Comparison of ENCODE assay signal across 8 mouse cellular contexts in the genomic region with DNA sequence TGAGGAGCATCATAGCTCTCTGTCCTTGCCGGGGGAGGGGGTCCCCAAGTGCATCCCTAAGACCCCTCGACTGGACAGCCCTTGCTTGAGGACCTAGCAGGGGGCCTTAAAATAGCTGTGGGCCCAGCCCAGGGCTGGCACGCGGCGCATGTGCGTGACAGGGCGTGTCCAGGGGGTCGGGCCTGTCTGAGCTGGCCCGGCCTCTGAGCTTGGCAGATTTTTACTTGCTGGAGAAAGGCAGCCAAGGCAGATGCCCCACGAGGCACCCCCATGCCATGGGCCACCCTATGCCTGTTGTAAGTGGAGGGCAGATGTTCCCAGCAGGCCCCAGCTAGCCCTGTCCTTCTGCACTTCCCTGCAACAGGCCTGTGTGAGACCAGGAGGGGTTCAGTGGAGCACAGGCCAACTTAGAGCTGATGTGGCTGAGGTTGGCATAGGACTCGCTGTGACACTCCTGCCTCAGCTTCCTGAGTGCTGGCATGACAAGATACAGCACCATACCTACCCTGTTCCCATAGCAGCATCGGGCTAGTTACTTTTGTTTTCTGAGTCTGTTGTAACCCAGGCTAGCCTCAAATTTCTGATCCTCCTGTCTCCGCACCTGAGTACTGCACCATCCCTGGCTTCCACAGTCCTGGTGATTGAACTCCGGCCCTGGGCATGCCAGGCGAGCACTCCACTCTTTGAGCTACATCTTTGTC. TPM values are rescaled to one million over a fixed set of nuclear protein-coding genes. Genes with fewer than 3 reads are reported as not detected.
DNase-seq lines count a peak whose midpoint lies in the region; ATAC-seq and TF ChIP-seq lines count a peak whose summit lies in the region.

No protein-coding gene starts in this region.

- 44% methylated on average over 15 of the region's 15 CpGs for WGBS in heart, embryonic 10.5 days
- 41% methylated on average over 15 of the region's 15 CpGs for WGBS in lung, embryonic 15.5 days

- peaks cover 7% of the 10 kb centered on the region for H3K4me1 ChIP-seq in cortical plate, adult 2 months (ENCODE audit: control insufficient read depth, insufficient read depth, low read length)
- peaks cover 73% of the 10 kb centered on the region for H3K4me1 ChIP-seq in heart, embryonic 10.5 days
- peaks cover 62% of the 10 kb centered on the region for H3K4me1 ChIP-seq in lung, embryonic 15.5 days

- H3K27me3 ChIP-seq in heart, embryonic 10.5 days (ENCODE audit: insufficient read depth, poor library complexity, severe bottlenecking): no peaks in the 10 kb centered on the region
- H3K27me3 ChIP-seq in lung, embryonic 15.5 days: no peaks in the 10 kb centered on the region

- peak overlapping the region; percentile 99 for H3K27ac ChIP-seq in cortical plate, adult 2 months (ENCODE audit: insufficient read depth, low read length)
- peak overlapping the region; percentile 98 for H3K27ac ChIP-seq in heart, embryonic 10.5 days
- H3K27ac ChIP-seq in lung, embryonic 15.5 days: peak overlapping the region; percentile 92

- TF ChIP-seq CTCF in cortical plate, adult 2 months (IDR thresholded peaks at IDR 0.05; ENCODE audit: extremely low read depth, insufficient read depth, low read length): no peak

- H3K36me3 ChIP-seq in heart, embryonic 10.5 days: peaks cover 19% of the 10 kb centered on the region
- H3K36me3 ChIP-seq in lung, embryonic 15.5 days: peaks cover 13% of the 10 kb centered on the region; the same call in 1 of the 2 replicates

- no peak for ATAC-seq in lung, embryonic 15.5 days (ENCODE audit: borderline replicate concordance, extremely low read depth, low FRiP score, low TSS enrichment)
- ATAC-seq in megakaryocyte-erythroid progenitor cell, adult 5-6 weeks (replicated peaks; ENCODE audit: low FRiP score, low TSS enrichment, poor library complexity, severe bottlenecking): no peak

- TF ChIP-seq POLR2A in cortical plate, adult 2 months (IDR thresholded peaks at IDR 0.05; ENCODE audit: extremely low read depth, insufficient read depth, low read length): 0 out of 2 replicates have a peak, but pooled peaks have one; percentile 22

- H3K9me3 ChIP-seq in heart, embryonic 10.5 days: no peaks in the 10 kb centered on the region
- H3K9me3 ChIP-seq in lung, embryonic 15.5 days: no peaks in the 10 kb centered on the region

- DNase-seq in right cerebral cortex, postnatal 25 days: peak; percentile 58
- no peak for DNase-seq in right cerebral cortex, postnatal 4 days
- peak; percentile 79 for DNase-seq in heart, embryonic 10.5 days (ENCODE audit: low spot score)
- peak; percentile 76 for DNase-seq in kidney, adult 8-10 months
- DNase-seq in spleen, postnatal 36 days (ENCODE audit: low spot score in 2 of 2): peak; percentile 46 to 49

- H3K9ac ChIP-seq in lung, embryonic 15.5 days: peak overlapping the region; percentile 78

- peak overlapping the region; percentile 78 for H3K4me2 ChIP-seq in lung, embryonic 15.5 days

- H3K4me3 ChIP-seq in cortical plate, adult 2 months (ENCODE audit: insufficient read depth, low read length): peak overlapping the region; percentile 77
- peak overlapping the region; percentile 86 for H3K4me3 ChIP-seq in heart, embryonic 10.5 days
- peak overlapping the region; percentile 69 for H3K4me3 ChIP-seq in lung, embryonic 15.5 days

RNA-seq across cellular contexts. Expression of gene Nanos3, which starts 16.7 kb away (rescaled TPM):
- polyA plus RNA-seq in cortical plate, adult 2 months (2012; rRNA removed): 1.8 and 3.6 TPM in 2 replicates
- 1.2 and 2.3 TPM in 2 replicates for polyA plus RNA-seq in heart, embryonic 10.5 days (2016; fragmentation: Nextera tagmentation; extraction: Ambion mirVana)
- polyA plus RNA-seq in lung, embryonic 15.5 days (2015; fragmentation: Nextera tagmentation; extraction: Ambion mirVana): 2.7 and 3.2 TPM in 2 replicates
- total RNA-seq in megakaryocyte-erythroid progenitor cell, adult 5-6 weeks (2014; fragmentation: Nextera tagmentation): 2.9 and 5.0 TPM in 2 replicates
- not detected in 2 replicates for total RNA-seq in megakaryocyte-erythroid progenitor cell, adult 5-6 weeks (2017)

RNA-seq across cellular contexts. Expression of gene Zswim4, which starts 35.2 kb away (rescaled TPM):
- 12.2 and 13.6 TPM in 2 replicates for polyA plus RNA-seq in cortical plate, adult 2 months (2012; rRNA removed)
- 14.4 and 17.5 TPM in 2 replicates for polyA plus RNA-seq in heart, embryonic 10.5 days (2016; fragmentation: Nextera tagmentation; extraction: Ambion mirVana)
- 13.6 and 14.2 TPM in 2 replicates for polyA plus RNA-seq in lung, embryonic 15.5 days (2015; fragmentation: Nextera tagmentation; extraction: Ambion mirVana)
- 2.8 and 4.8 TPM in 2 replicates for total RNA-seq in megakaryocyte-erythroid progenitor cell, adult 5-6 weeks (2014; fragmentation: Nextera tagmentation)
- 3.3 and 3.7 TPM in 2 replicates for total RNA-seq in megakaryocyte-erythroid progenitor cell, adult 5-6 weeks (2017)

RNA-seq across cellular contexts. Expression of gene D8Ertd738e, which starts 47.8 kb away (rescaled TPM):
- polyA plus RNA-seq in cortical plate, adult 2 months (2012; rRNA removed): 202 and 213 TPM in 2 replicates
- 353 and 374 TPM in 2 replicates for polyA plus RNA-seq in heart, embryonic 10.5 days (2016; fragmentation: Nextera tagmentation; extraction: Ambion mirVana)
- 320 and 350 TPM in 2 replicates for polyA plus RNA-seq in lung, embryonic 15.5 days (2015; fragmentation: Nextera tagmentation; extraction: Ambion mirVana)
- 122 and 195 TPM in 2 replicates for total RNA-seq in megakaryocyte-erythroid progenitor cell, adult 5-6 weeks (2014; fragmentation: Nextera tagmentation)
- total RNA-seq in megakaryocyte-erythroid progenitor cell, adult 5-6 weeks (2017): 63.7 and 94.8 TPM in 2 replicates

RNA-seq across cellular contexts. Expression of gene 4930432K21Rik, which starts 53.9 kb away (rescaled TPM):
- polyA plus RNA-seq in cortical plate, adult 2 months (2012; rRNA removed): 2.7 and 3.0 TPM in 2 replicates
- 0.79 and 1.5 TPM in 2 replicates for polyA plus RNA-seq in heart, embryonic 10.5 days (2016; fragmentation: Nextera tagmentation; extraction: Ambion mirVana)
- 1.7 TPM in 2 replicates for polyA plus RNA-seq in lung, embryonic 15.5 days (2015; fragmentation: Nextera tagmentation; extraction: Ambion mirVana)
- total RNA-seq in megakaryocyte-erythroid progenitor cell, adult 5-6 weeks (2014; fragmentation: Nextera tagmentation): 0.49 and 0.50 TPM in 2 replicates
- total RNA-seq in megakaryocyte-erythroid progenitor cell, adult 5-6 weeks (2017): 1.1 and 1.7 TPM in 2 replicates

RNA-seq across cellular contexts. Expression of gene Cc2d1a, which starts 54.0 kb away (rescaled TPM):
- 38.0 and 42.3 TPM in 2 replicates for polyA plus RNA-seq in cortical plate, adult 2 months (2012; rRNA removed)
- polyA plus RNA-seq in heart, embryonic 10.5 days (2016; fragmentation: Nextera tagmentation; extraction: Ambion mirVana): 19.5 and 19.7 TPM in 2 replicates
- polyA plus RNA-seq in lung, embryonic 15.5 days (2015; fragmentation: Nextera tagmentation; extraction: Ambion mirVana): 23.1 and 23.4 TPM in 2 replicates
- total RNA-seq in megakaryocyte-erythroid progenitor cell, adult 5-6 weeks (2014; fragmentation: Nextera tagmentation): 8.6 and 10.7 TPM in 2 replicates
- total RNA-seq in megakaryocyte-erythroid progenitor cell, adult 5-6 weeks (2017): 3.2 and 6.9 TPM in 2 replicates
